Mouse (Mus musculus): ENCODE measurements around the gene Cfap43.

Cfap43 gene

DNA sequence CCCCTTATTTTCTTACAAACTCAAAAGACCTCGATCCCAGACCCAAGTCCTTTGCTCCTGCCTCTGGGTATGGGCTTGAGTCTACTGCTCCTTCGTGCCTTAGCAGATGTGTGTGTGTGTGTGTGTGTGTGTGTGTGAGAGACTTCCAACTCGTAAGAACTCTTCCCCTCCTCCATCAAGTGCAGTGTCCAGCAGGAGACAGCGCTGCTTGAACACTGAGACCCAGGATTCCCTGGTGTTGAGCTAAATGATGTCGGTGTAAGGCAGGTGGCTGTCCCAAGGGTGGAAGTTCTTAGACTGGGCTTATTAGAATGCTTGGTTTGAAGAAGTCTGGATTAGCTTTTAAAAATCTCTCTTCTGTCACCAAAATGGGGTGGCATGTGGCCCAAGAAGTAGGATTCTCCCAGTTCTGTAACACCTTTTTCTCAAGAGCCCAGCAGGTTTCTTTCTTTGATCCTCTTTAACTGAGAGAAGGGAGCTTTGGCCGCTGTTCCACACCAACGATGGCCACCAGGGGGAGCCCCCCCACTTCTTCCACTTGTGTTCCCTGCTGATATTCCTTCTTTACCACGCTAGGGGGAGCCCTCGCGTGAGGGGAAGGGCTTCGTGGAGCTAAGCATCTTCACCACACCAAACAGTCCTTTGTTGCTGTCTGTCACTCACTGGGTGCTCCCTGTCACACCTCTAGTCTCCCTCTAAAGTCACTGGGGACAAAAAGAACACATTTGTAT is 36.8 kb downstream of the Cfap43 start:
- TF ChIP-seq GATA4 (IDR thresholded peaks at IDR 0.05; ENCODE audit: insufficient replicate concordance, low read length): no peak

DNA sequence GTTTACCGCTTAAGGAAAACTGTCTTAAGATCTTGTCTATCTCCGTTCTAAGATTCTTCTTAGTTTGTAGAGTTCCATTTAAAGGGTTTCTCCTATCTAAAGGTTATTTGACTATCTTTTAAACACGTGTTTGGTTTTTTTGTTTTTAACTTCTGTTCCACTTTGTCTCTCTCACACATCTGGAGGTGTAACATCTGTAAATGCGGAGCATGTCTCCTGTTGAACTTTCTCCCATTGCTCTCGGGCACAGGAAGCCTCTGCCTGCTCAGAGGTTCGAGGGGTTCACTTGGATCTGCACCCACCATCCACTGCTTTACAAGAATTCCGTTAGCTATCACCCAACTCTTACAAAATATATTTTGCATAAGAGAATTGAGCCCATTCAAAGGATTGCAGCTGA is 37.5 kb downstream of the Cfap43 start:
- no peak for TF ChIP-seq GATA4 (IDR thresholded peaks at IDR 0.05; ENCODE audit: insufficient replicate concordance, low read length)

DNA sequence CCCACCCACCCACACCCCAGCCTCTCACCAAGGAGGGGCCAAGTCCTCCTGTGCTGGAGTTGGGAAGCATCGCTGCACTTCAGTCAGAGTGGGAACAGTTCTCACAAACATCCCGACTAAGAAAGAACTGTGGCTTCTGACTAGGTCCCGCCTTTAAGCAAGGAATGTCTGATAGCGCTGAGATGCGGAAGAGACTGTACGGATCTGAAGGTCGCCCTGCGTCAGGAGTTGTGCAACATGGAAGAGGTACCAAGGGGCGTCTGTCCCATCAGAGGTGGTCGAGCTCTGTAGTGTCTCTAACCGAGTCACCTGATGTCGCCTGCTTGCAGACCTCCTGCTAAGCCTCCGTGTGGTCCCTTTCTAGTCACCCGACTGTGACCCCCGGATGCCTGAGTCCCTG is 42.8 kb downstream of the Cfap43 start:
- TF ChIP-seq GATA4 (IDR thresholded peaks at IDR 0.05; ENCODE audit: insufficient replicate concordance, low read length): no peak

DNA sequence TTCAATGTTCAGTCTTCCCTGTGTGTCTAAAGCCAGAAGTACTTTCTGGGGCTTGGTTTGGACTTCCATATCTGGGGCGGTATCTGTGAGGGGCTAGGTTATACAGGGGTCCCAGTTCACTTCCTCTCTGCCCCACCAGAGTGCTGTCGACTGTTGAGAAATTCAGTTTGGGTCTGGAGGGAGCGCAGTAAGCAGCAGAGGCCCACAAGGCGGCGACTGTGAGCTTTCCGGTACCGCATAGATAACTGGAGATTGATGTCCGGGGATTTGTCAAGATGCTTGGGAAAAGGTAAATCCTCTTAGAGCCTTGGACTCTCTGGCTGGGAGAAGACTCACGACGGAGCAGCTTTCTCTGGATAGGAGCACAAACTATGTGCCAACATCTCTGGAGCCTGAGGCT is 47.6 kb downstream of the Cfap43 start:
- TF ChIP-seq GATA4 (IDR thresholded peaks at IDR 0.05; ENCODE audit: insufficient replicate concordance, low read length): no peak

DNA sequence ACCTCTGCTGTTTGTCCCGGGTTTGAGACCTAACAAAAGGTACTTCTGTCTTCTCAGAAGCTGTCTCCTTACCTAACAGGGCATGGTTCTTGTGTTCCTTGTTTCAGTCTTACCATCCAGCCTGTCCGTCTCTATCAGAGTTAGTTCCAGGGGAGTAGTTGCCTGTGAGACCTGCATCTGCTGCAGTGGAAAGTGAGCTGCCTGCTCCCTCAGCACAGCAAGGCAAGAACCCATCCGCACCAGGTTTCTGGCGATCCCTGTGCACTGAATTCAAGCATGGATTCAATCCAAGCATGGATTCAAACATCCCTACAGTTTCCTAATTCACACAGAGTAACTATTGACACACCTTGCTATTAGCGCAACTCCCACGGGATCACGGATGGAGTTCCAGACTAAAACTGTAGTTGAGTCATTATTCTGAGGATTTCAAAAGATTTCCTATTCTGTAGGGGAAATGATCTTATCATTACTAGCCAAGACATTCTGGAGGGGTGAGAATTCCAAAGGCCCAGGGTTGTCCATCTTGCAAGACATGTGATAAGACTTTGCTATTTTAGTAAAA is 48.9 kb downstream of the Cfap43 start:
- no peak for TF ChIP-seq GATA4 (IDR thresholded peaks at IDR 0.05; ENCODE audit: insufficient replicate concordance, low read length)

DNA sequence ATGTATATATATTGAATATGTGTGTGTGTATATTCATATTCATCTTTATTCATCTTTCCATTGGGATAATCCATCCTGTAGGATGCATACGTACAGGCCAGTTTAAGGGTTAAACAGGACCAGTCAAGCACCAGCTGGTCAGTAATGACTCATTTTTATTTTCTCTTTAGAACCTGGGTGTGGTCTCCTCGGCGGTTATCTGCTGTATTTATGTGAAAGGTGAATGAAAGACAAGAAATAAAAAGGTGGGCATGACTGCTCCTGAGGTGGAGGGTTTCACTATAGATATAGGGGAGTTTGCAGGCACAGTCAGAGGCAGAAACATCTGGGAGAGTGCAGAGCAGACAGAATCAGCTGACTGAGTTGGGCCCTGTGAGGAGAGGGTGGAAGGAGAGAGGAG is 49.6 kb downstream of the Cfap43 start:
- TF ChIP-seq GATA4 (IDR thresholded peaks at IDR 0.05; ENCODE audit: insufficient replicate concordance, low read length): no peak

DNA sequence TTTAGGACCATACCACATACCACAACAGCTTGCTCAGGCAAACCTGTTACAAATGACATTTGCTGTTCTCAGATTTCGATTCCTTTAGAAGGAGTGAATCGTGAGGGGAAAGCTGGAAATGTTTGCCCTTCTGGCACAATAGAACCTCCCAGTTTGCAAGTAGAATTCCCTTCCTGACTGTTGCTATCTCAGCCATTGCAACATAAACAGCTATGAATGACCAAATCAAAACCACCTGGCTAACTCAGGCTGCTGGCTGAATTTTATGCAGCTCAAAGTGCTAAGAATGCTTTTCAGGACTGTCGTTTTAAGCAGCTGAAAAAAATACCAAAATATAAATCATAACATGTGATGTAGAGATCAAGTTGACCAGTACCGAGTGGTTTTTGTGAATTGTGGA is 50.1 kb downstream of the Cfap43 start:
- TF ChIP-seq GATA4 (IDR thresholded peaks at IDR 0.05; ENCODE audit: insufficient replicate concordance, low read length): no peak

DNA sequence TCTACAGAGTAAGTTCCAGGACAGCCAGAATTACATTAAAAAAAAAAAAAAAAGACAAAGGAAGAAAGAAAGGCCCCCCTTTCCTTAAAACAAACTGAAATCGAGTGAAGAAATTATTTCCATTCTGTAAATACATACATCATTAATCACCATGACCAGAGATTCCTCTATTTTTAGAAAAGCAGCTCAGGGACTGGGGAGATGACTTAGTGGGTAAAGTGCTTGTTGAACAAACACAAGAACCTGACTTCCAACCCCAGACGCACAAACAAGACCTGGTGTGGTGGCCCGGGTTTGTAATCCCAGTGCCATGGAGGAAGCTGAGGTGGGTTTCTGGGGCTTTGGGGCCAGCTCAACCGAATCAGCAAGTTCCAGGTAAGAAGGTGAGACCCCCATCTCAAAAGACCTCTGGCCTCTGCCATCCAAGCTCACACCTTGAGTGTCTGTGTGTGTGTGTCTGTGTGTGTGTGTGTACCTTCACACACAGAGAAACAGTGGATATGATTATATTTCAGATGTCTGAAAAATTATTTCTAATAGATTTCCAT is 51.4 kb downstream of the Cfap43 start:
- no peak for TF ChIP-seq GATA4 (IDR thresholded peaks at IDR 0.05; ENCODE audit: insufficient replicate concordance, low read length)

DNA sequence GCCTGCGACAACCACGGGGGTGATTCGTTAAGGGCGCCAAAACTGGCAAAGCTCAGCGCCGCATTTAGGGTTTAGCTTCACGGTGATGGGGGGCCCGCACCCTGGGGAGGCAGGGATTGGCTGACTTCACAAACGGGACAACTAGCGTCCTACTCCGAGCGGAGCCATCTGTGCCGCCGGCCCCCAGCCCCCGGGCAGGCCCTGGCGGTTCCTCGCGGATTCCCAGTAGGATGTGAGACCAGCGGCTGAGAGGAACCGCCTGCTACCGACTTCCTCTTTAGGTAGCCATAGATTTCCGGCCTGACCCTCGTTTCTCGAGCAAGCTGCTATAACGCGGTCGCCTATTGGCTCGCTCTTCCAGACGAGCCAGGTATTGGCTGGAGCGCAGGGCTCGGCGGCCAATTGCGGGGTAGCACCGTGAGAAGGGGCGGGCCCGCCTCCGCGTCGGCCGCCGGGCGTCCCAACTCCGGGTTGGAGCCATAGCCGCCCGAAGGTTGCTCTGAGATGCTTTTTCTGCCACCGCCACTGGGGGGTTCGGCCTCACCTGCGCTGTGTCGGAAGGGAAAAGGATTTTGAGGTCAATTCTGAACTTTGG is 53.6 kb downstream of the Cfap43 start, which contains the start of gene Gsto2:
Gsto2 (plus strand) TSS at position 182 of the 595 bp plus-strand sequence.
- no peak for TF ChIP-seq GATA4 (IDR thresholded peaks at IDR 0.05; ENCODE audit: insufficient replicate concordance, low read length)

DNA sequence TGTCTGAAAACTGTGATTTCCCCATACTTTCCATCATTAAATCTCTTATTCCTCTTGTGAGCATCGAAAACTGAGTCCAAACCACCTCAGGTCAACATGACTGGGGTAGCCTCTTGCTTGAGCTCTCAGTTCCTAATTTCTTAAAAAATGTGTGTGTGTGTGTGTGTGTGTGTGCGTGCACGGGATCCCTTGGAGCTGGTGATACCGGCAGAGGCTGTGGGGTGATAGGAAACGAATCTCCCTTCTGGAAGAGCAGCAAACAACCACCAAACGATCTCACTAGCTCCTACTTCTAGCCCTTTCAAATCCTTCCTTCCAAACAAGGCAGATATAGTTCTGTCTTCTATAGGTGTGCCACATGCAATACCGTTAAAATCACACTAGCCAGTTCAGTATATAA is 54.4 kb downstream of the Cfap43 start:
- no peak for TF ChIP-seq GATA4 (IDR thresholded peaks at IDR 0.05; ENCODE audit: insufficient replicate concordance, low read length)

DNA sequence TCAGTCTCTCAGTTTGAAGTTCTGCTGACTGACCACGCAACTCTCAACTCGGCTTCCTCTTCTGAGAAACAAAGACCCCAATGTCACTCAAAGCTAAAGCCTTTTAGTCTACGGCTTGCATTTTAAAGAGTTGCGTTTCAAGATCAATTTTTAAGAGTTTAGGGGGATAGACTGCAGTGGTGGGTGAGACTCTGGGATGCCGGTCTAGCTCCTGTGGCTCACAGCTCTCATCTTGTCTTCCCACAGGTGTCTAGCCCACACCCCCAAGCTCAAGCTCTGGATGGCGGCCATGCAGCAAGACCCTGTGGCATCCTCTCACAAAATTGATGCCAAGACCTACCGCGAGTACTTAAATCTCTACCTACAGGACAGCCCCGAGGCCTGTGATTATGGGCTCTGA is 55.0 kb downstream of the Cfap43 start:
- no peak for TF ChIP-seq GATA4 (IDR thresholded peaks at IDR 0.05; ENCODE audit: insufficient replicate concordance, low read length)

DNA sequence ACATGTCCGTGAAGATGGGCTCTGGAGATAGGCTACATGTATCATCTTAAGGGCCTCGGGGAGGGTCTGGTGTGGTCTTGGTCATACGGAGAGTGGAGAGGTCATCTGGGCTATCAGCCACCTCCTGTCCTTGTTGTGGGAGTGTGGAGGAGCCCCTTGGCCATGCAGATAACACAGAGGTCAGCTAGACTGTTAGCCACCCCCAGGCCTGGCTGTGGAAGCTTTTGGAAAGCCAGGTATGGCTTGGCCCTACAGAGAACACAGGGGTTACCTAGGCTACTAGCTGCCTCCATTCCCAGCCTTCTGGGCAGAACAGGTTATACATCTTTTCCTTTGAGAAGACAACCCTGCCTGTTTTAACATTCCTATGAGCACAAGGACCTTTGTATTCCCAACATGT is 56.5 kb downstream of the Cfap43 start:
- TF ChIP-seq GATA4 (IDR thresholded peaks at IDR 0.05; ENCODE audit: insufficient replicate concordance, low read length): no peak

DNA sequence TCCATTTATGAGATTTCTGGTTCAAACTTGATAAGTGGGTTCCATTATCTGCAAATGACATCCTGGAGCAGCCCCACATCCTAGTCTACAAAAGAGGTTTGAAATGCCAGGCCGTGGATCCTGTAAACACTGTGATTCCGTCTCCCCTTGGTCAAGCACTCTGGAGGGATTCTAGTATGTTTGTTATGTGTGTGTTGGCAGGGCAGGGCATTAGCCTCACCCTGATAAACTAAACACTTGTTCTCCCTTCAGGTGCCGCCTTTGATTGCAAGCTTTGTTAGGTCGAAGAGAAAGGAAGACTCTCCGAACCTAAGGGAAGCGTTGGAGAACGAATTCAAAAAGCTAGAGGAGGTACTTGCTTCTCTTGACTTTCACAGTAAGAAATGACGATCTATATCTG is 59.9 kb downstream of the Cfap43 start:
- TF ChIP-seq GATA4 (IDR thresholded peaks at IDR 0.05; ENCODE audit: insufficient replicate concordance, low read length): no peak

DNA sequence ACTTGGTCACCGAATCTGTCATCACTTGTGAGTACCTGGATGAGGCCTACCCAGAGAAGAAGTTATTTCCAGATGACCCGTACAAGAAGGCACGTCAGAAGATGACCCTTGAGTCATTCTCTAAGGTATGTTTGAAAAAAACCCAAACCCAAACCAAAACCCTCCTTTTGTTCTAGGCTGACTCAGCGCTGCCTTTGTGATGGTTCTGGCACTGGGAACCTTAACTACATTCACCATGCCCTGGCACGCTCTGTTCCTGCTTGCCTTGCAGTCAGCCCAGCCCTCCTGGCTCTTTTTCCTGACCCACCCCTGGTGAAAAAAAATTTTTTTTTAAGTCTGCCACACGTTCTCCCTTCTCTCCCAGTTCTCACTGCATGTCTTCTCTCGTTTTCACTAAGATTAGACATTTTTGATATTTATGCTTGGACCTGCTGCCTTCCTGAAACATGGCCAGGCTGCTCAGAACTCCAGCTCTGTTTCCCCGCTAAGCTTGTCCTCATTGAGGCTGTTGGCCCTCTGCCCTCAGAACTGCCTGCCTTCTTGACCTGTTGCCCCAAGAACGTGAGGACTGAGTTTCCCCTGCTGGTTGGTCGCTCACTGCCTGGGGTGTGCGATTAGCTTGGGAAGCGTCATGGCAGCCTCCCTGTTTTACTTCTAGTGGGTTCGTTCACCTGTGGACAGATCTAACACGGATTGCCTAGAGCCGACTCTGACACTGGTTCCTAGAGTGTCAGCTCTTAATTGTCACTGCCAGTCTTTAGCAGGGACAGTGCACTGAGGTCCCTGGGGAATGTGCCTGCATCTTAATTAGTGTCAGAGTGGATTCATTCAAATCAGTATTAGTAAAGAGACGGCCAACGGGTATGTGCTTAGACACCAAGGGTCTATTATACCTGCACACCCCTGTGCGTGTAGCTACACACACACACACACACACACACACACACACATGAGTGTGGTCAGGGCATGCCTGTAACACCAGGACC is 60.8 kb downstream of the Cfap43 start:
- TF ChIP-seq GATA4 (IDR thresholded peaks at IDR 0.05; ENCODE audit: insufficient replicate concordance, low read length): no peak
